14 mouse cellular contexts compared by ENCODE assay signal in genomic region chr5:36254642-36255516, GRCm38 (mm10). TPM values are rescaled to one million over a fixed set of nuclear protein-coding genes. Genes with fewer than 3 reads are reported as not detected.
DNase-seq lines count a peak whose midpoint lies in the region; ATAC-seq lines count a peak whose summit lies in the region.
"Had no signal": no experiment of that assay in that cellular context is flagged by ENCODE, and none has a peak within 500 bp of the region (broad histone marks: within the 10 kb centered on the region; RNA-seq: fewer than 3 reads in every experiment).

No protein-coding gene starts in this region.

- H3K4me2 ChIP-seq in heart, embryonic 14.5 days (ENCODE audit: low read length): peak overlapping the region; percentile 16
- no peak overlapping the region for H3K4me2 ChIP-seq in neural tube, embryonic 13.5 days
- H3K4me2 ChIP-seq: forebrain, embryonic 15.5 days; liver, embryonic 13.5 days; midbrain, embryonic 12.5 days had no signal

- no peak overlapping the region for H3K27ac ChIP-seq in heart, embryonic 14.5 days (replicated peaks in 1 of 2; ENCODE audit: control insufficient read depth in 1 of 2, insufficient read depth in 1 of 2, low read depth in 2 of 2, low read length in 2 of 2)
- no peak overlapping the region for H3K27ac ChIP-seq in neural tube, embryonic 13.5 days (replicated peaks)
- H3K27ac ChIP-seq: forebrain, embryonic 15.5 days; liver, embryonic 13.5 days; midbrain, embryonic 12.5 days had no signal

- no peaks in the 10 kb centered on the region for H3K27me3 ChIP-seq in heart, embryonic 14.5 days (ENCODE audit: control insufficient read depth, insufficient read depth, low read length)
- no peaks in the 10 kb centered on the region for H3K27me3 ChIP-seq in neural tube, embryonic 13.5 days
- H3K27me3 ChIP-seq: forebrain, embryonic 15.5 days; liver, embryonic 13.5 days; midbrain, embryonic 12.5 days had no signal

- DNase-seq in heart, adult 18-20 months: no peak
- peak; percentile 37 for DNase-seq in lung, postnatal 10 days
- DNase-seq in lung, postnatal 36 days: no peak
- peak; percentile 67 for DNase-seq in forelimb bud, embryonic 11.5 days (ENCODE audit: low read depth, low spot score)
- DNase-seq in adrenal gland, adult 2 months: no peak
- DNase-seq in urinary bladder, postnatal 25 days (ENCODE audit: low spot score): no peak
- DNase-seq: liver, embryonic 13.5 days had no signal

- 36% methylated on average over 18 of the region's 18 CpGs for WGBS in heart, embryonic 14.5 days
- WGBS in neural tube, embryonic 13.5 days: 58% methylated on average over 18 of the region's 18 CpGs

- H3K9me3 ChIP-seq in heart, embryonic 14.5 days (ENCODE audit: control insufficient read depth, low read length): peaks cover 3% of the 10 kb centered on the region; the same call in 1 of the 2 replicates
- no peaks in the 10 kb centered on the region for H3K9me3 ChIP-seq in neural tube, embryonic 13.5 days
- H3K9me3 ChIP-seq: forebrain, embryonic 15.5 days; liver, embryonic 13.5 days; midbrain, embryonic 12.5 days had no signal

- no peak for ATAC-seq in heart, embryonic 14.5 days (ENCODE audit: insufficient number of reproducible peaks, insufficient read depth, low FRiP score, low read depth)
- peak; percentile 21; the same call in 1 of the 2 replicates for ATAC-seq in neural tube, embryonic 13.5 days (ENCODE audit: low read depth)
- ATAC-seq: forebrain, embryonic 15.5 days; inflammation-experienced regulatory T-cells, adult 6 months had no signal

- H3K9ac ChIP-seq in heart, embryonic 14.5 days (ENCODE audit: low read length): no peak overlapping the region
- no peak overlapping the region for H3K9ac ChIP-seq in neural tube, embryonic 13.5 days
- H3K9ac ChIP-seq: forebrain, embryonic 15.5 days; liver, embryonic 13.5 days; midbrain, embryonic 12.5 days had no signal

- H3K36me3 ChIP-seq in heart, embryonic 14.5 days (ENCODE audit: control insufficient read depth, insufficient read depth, low read length): no peaks in the 10 kb centered on the region
- no peaks in the 10 kb centered on the region for H3K36me3 ChIP-seq in neural tube, embryonic 13.5 days
- H3K36me3 ChIP-seq: forebrain, embryonic 15.5 days; liver, embryonic 13.5 days; midbrain, embryonic 12.5 days had no signal

- no peak overlapping the region for H3K4me3 ChIP-seq in heart, embryonic 14.5 days (ENCODE audit: control insufficient read depth in 1 of 2, insufficient read depth in 1 of 2, low read depth in 1 of 2, low read length in 2 of 2)
- H3K4me3 ChIP-seq in neural tube, embryonic 13.5 days: no peak overlapping the region
- H3K4me3 ChIP-seq: forebrain, embryonic 15.5 days; liver, embryonic 13.5 days; midbrain, embryonic 12.5 days had no signal

- peaks cover 14 to 24% of the 10 kb centered on the region in 2 experiments for H3K4me1 ChIP-seq in heart, embryonic 14.5 days (ENCODE audit: control insufficient read depth in 2 of 2, insufficient read depth in 2 of 2, low read length in 2 of 2)
- H3K4me1 ChIP-seq in neural tube, embryonic 13.5 days (replicated peaks): peaks cover 31% of the 10 kb centered on the region
- H3K4me1 ChIP-seq: liver, embryonic 13.5 days had no signal

RNA-seq across cellular contexts. Expression of gene Psapl1, which starts 51.1 kb away (rescaled TPM):
- polyA plus RNA-seq in heart, embryonic 14.5 days (2014; fragmentation: Nextera tagmentation; extraction: Ambion mirVana): not detected in 2 replicates
- total RNA-seq in heart, adult 18-20 months (2021): not detected
- polyA plus RNA-seq in neural tube, embryonic 13.5 days (2015; fragmentation: Nextera tagmentation; extraction: Ambion mirVana): 0.07 TPM in 1 of 2 replicates, not detected in the other
- total RNA-seq in adrenal gland, adult 2 months (2021): not detected
- not detected in 2 replicates for polyA plus RNA-seq in adrenal gland, adult 2 months (2012; rRNA removed)
- total RNA-seq: common myeloid progenitor, adult 5-6 weeks; left cerebral cortex, adult 18-20 months had no signal
- polyA plus RNA-seq: inflammation-experienced regulatory T-cells, adult 6 months; liver, embryonic 13.5 days had no signal

Comparison
In these comparisons a context has a peak if more than half of its experiments do, and no peak if none do; other contexts are left out.
1. DNase-seq: peak in lung, postnatal 10 days (single experiment) and forelimb bud, embryonic 11.5 days (single experiment); none in heart, adult 18-20 months (0 of 2), lung, postnatal 36 days (single experiment), adrenal gland, adult 2 months (single experiment) and urinary bladder, postnatal 25 days (single experiment).